Mouse (Mus musculus) spleen, embryonic (tissue): Measurements from ENCODE around the gene Ddhd1.
"Not testable (repeated sequence)": the region's sequence is repeated elsewhere in the genome, so short reads cannot be mapped to it uniquely, and the experiment has no call there.

Experiments
- CTCF ChIA-PET: fragments of 350-600 bp; sonication (Branson Sonifier 250); formaldehyde crosslinking; loops from one replicate; lab custom pipeline; 2022; lab: Charles Lee

Gene Ddhd1

GRCm38 (mm10) chr14:45583494-45584027 is 74.4 kb downstream of the Ddhd1 start:
- CTCF ChIA-PET, result no interaction called here

GRCm38 (mm10) chr14:45580923-45581827 is 76.8 kb downstream of the Ddhd1 start:
- CTCF ChIA-PET, result not testable (repeated sequence)

DNA sequence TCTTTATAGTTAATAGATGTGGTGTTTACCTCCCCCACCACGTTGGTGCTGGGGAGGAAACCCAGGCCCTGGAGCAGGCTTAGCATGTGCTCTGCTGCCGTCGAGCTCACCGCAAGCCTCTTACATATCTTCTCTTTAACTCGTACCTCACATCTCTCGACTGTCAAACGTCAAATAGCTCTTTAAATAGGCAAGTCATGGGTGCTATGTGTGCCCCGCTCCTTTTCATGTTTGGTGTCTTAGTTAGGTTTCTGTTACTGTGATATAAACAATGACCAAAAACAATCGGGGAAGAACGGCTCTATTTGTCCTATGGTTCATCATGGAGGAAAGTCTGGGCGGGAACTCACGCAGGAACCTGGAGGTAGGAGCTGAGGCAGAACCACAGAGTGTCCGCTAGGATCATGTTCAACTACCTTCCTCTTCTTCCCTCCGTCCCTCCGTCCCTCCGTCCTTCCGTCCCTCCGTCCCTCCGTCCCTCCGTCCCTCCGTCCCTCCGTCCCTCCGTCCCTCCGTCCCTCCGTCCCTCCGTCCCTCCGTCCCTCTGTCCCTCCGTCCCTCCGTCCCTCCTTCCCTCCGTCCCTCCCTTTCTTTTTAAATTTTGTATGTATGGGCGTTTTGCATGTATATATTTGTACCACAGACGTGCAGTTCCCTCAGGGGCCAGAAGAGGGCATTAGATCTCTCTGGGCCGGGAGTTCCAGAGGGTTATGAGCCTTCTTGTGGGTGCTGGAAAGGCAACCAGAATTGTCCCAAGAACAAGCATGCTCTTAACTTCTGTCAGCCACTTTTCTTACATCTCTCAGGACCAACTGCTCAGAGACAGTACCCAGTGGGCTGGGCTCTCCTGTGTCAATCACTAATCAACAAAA is 91.6 kb downstream of the Ddhd1 start:
- CTCF ChIA-PET, result interaction anchor here (0.9 kb wide), 1 partner anchor 14 kb away, joined by 3 read pairs; no protein-coding TSS in a partner anchor

DNA sequence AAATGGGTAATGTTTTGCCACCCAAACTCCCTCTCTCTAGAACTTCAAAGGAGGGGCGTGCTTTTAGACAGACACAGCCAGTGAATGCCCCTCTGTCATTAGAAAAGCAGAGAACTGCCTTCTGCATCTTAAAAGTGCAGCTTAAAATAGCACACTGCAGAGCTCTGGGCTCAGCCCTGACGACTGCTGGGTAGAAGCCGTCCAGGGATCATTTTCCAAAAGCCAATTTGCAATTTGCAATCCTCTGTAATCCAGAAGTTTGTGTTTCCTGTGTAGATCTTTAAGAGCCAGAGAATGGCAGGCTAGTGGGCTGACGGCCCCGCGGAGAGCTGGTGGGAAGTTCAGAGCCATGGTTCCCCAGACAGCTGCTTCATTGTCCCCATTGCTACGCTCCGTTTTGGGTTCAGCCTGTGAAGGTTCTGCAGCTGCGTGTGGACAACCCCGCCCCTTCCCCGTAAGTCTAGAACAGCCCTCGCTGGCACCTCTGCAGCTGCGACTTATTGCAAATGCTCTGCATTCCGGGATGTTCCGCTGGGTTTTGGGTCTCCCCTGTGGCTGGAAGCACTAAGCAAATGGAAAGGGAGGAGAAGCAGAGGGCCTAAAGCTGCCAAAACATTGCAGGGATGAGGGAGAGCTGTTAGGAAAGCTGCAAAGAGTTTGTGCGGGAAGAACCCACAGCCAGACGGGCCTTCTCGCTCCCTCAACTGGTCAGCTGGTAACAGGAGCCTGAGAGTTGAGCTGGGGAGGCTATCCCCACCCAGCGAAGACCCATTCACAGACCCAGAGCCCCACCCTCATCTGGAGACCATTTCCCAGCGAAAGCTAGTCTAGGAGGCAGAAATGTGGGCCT is 92.5 kb downstream of the Ddhd1 start:
- CTCF ChIA-PET, result no interaction called here

GRCm38 (mm10) chr14:45563577-45563976 is 94.4 kb downstream of the Ddhd1 start:
- CTCF ChIA-PET, result no interaction called here

GRCm38 (mm10) chr14:45561681-45562080 is 96.3 kb downstream of the Ddhd1 start:
- CTCF ChIA-PET, result no interaction called here

- CTCF ChIA-PET, result no interaction called here
These were observed 98.9 kb downstream of the Ddhd1 start for GRCm38 (mm10) chr14:45559018-45559417.

- CTCF ChIA-PET, result no interaction called here
These were observed 103.6 kb downstream of the Ddhd1 start for GRCm38 (mm10) chr14:45554336-45554735.

- CTCF ChIA-PET, result no interaction called here
These were observed 104.1 kb downstream of the Ddhd1 start for GRCm38 (mm10) chr14:45553854-45554253.

DNA sequence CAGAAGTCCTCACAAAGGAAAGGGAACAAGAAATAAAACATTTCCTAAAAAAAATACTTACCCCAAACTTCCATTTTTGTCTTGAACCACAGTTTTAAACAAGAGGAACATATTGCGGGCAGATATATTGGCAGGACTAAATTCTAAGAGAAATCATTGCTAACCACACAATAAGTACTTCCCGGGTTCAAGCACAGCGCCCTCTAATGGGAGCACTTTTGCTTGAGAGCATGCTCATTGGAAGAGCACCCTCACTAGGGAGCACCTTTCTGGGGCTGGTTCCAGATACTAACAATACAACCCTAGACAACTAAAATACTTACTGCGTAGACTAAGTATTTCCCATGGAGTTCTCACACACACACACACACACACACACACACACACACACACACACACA is 105.5 kb downstream of the Ddhd1 start:
- CTCF ChIA-PET, result interaction anchor here (0.6 kb wide), 1 partner anchor 15 kb away, joined by 3 read pairs; no protein-coding TSS in a partner anchor

GRCm38 (mm10) chr14:45551121-45551768 is 106.7 kb downstream of the Ddhd1 start:
- CTCF ChIA-PET, result no interaction called here

DNA sequence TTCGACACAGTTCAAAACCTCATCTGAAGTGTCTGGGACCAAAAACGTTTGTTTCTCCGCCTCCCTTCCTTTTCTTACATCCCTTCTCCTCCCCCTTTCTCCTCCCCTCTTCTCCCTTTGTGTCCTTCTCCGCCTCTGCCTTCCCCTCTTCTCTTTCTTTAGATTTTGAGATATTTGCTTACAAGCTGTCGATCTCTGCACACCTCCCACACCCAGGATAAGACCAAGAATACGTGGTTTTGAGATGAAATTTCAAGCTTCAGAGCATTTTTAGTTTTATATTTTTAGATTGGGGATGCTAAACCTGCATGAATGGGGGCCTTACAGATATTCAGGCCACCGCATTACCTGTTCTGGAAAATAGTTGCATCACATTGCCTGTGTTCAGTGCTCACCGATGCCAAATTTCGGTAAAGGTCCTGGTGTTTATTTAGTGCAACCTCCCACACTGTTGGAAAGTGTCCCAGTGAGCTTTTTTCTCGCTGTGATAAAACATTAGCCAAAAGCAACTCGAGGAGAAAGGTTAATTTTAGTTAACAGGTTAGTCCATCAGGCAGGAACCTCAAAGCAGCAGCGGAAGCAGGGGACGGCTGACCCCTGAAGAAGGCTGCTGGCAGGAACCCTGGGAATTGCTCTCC is 107.8 kb downstream of the Ddhd1 start:
- CTCF ChIA-PET, result no interaction called here

DNA sequence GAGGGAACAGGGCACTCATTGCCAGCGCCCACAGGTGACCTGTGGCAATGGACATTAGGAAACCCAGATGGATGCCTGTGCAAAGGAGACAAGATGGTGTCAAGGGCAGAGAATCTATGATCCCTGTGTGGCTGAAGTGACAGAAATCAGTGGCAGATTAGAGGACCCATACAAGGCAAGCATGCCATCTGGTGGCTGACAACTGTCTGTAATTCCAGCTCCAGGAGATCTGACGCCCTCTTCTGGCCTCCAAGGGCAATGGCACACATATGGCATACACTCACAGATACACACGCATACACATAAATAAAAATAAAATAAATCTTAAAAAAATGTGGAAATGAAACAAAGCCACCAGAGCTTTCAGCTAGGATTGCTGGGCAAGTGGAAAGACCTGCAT is 109.8 kb downstream of the Ddhd1 start:
- CTCF ChIA-PET, result no interaction called here

DNA sequence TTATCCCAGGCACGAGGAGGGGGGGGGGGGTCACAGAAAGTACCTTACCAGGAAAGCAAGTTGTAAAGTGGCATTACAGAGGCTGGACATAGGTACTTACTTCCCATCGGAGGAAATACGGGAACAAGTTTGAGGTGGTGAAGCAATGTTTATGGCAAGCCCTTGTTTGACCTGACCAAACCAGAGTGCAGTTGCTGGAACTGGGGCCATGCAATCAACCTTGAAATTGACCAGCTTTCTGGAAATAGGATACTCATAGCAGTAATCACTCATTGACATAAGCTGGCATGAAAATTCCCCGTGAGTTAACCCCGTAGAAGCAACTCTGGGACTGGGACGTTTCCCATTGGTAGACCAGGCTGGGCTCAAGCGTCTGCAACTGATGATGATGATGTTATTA is 113.0 kb downstream of the Ddhd1 start:
- CTCF ChIA-PET, result no interaction called here

DNA sequence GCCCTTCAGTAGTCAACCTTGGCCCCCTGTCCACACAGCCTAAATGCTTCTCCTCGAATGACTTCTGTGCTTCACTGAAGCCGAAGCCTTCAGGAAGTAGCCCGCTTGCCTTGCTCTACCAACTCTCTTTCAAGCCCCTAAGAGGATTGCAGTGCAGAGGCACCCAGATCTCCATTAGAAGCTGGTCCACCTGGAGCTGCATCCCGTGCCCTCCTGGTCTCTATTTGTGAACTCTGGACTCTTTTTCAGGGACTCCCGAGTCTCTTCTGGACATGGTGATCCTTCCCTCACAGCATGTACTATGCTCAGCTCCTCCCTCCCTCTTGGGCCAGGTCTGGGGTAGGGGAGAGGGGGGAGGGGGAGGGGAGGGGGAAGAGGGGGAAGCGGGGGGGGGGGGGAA is 113.9 kb downstream of the Ddhd1 start:
- CTCF ChIA-PET, result no interaction called here

- CTCF ChIA-PET, result no interaction called here
These were observed 118.1 kb downstream of the Ddhd1 start for GRCm38 (mm10) chr14:45539659-45540468.
